In the genomic region with DNA sequence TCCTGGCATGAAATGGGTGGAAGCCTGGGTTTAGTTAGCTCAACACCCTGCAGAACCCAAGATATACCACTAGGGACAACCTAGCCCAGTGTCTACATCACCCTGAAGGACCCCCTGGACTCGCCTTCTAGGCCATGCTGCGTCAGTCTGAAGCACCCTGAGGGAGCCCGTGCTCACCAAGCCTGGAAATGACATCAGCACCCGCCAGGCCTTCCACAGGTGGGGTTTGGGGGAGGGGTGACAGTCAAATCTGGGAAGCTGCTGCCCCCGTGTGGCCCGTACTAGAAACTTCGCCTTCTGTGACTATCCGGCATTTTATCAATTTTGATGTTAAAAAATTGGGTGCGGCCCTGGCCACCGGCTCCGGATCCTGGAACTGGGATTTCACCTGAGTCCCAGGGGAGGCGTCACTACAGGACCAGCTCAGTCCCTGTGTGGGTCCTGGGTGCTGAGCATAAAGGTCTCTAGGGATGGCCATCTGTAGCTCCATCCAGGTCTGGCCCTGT, we compare ENCODE assay signal across 8 mouse cellular contexts. TPM values are rescaled to one million over a fixed set of nuclear protein-coding genes. Genes with fewer than 3 reads are reported as not detected.
DNase-seq lines count a peak whose midpoint lies in the region; ATAC-seq lines count a peak whose summit lies in the region.

No protein-coding gene starts in this region.

- H3K4me2 ChIP-seq in hindbrain, embryonic 12.5 days (replicated peaks), result no peak overlapping the region

- H3K36me3 ChIP-seq in hindbrain, embryonic 12.5 days, result no peaks in the 10 kb centered on the region

- H3K4me3 ChIP-seq in hindbrain, embryonic 12.5 days, result no peak overlapping the region

- peak; percentile 65 for ATAC-seq in hindbrain, embryonic 12.5 days (ENCODE audit: low FRiP score)

- no peaks in the 10 kb centered on the region for H3K27me3 ChIP-seq in hindbrain, embryonic 12.5 days

- peaks cover 2% of the 10 kb centered on the region; the same call in 1 of the 2 replicates for H3K4me1 ChIP-seq in hindbrain, embryonic 12.5 days

- no peak overlapping the region for H3K9ac ChIP-seq in hindbrain, embryonic 12.5 days

- 0 out of 2 replicates have a peak, but pooled peaks cover 3% of the 10 kb centered on the region for H3K9me3 ChIP-seq in hindbrain, embryonic 12.5 days (replicated peaks)

- DNase-seq in R1 (ENCODE audit: low read depth, low spot score), result peak; percentile 81
- DNase-seq in cerebellum, adult 9-10 months, result peak; percentile 87
- peak; percentile 71 to 75 for DNase-seq in frontal cortex, postnatal 14 days (ENCODE audit: low spot score in 2 of 2)
- peak; percentile 80 to 88 for DNase-seq in layer of hippocampus, postnatal 14 days (ENCODE audit: low spot score in 2 of 2)
- DNase-seq in lung, postnatal 10 days, result peak; percentile 94
- DNase-seq in retina, embryonic 14.5 days (ENCODE audit: low spot score), result peak; percentile 81
- peak; percentile 85 for DNase-seq in thymus, postnatal 25 days

- 6% methylated on average over 12 of the region's 12 CpGs for WGBS in hindbrain, embryonic 12.5 days

- 0 out of 2 replicates have a peak overlapping the region, but pooled peaks have one; percentile 12 for H3K27ac ChIP-seq in hindbrain, embryonic 12.5 days

RNA-seq across cellular contexts. Expression of a gene that starts 6.7 kb away (rescaled TPM):
- 75.2 and 76.3 TPM in 2 replicates for polyA plus RNA-seq in hindbrain, embryonic 12.5 days (2016; fragmentation: Nextera tagmentation; extraction: Ambion mirVana)
- total RNA-seq in layer of hippocampus, postnatal 14 days (2021), result 100 to 1,000 TPM; 120 to 121 TPM

RNA-seq across cellular contexts. Expression of a gene that starts 7.6 kb away (rescaled TPM):
- polyA plus RNA-seq in hindbrain, embryonic 12.5 days (2016; fragmentation: Nextera tagmentation; extraction: Ambion mirVana), result 476 and 504 TPM in 2 replicates
- 100 to 1,000 TPM; 639 to 673 TPM for total RNA-seq in layer of hippocampus, postnatal 14 days (2021)

RNA-seq across cellular contexts. Expression of a gene that starts 22.7 kb away (rescaled TPM):
- polyA plus RNA-seq in hindbrain, embryonic 12.5 days (2016; fragmentation: Nextera tagmentation; extraction: Ambion mirVana), result 30.6 and 32.1 TPM in 2 replicates
- 10 to 100 TPM; 23.3 to 25.9 TPM for total RNA-seq in layer of hippocampus, postnatal 14 days (2021)

RNA-seq across cellular contexts. Expression of a gene that starts 27.6 kb away (rescaled TPM):
- 0.75 and 0.82 TPM in 2 replicates for polyA plus RNA-seq in hindbrain, embryonic 12.5 days (2016; fragmentation: Nextera tagmentation; extraction: Ambion mirVana)
- 1 to 10 TPM; 2.4 to 4.2 TPM for total RNA-seq in layer of hippocampus, postnatal 14 days (2021)

RNA-seq across cellular contexts. Expression of a gene that starts 49.2 kb away (rescaled TPM):
- 8.2 and 8.3 TPM in 2 replicates for polyA plus RNA-seq in hindbrain, embryonic 12.5 days (2016; fragmentation: Nextera tagmentation; extraction: Ambion mirVana)
- 1 to 10 TPM; 2.0 to 3.5 TPM for total RNA-seq in layer of hippocampus, postnatal 14 days (2021)
